In the genomic region with DNA sequence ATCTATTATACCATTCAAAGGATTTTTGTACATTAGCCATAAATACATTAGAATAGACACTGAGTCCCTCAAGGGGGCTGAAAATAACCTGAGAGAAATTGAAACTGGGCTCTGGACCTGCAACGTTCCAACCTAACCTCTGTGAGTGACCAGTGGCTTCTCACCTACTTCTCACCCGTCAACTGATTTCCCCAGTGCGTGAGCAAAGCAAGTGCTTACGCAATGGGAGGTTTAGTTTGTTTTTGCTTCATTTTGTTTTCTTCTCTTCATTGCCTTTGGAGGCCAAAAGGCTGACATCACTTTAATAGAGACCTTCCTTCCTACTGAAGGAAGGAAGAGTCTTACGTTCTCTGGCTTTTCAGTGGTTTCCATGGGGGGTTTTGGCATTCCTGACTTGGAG, we compare ENCODE assay signal across 7 mouse cellular contexts.
"Had no signal": no experiment of that assay in that cellular context is flagged by ENCODE, and none has a peak within 500 bp of the region (broad histone marks: within the 10 kb centered on the region; RNA-seq: fewer than 3 reads in every experiment).

No protein-coding gene starts in this region.

- H3K4me2 ChIP-seq: kidney, embryonic 15.5 days; midbrain, embryonic 11.5 days; stomach, embryonic 15.5 days had no signal

- H3K27me3 ChIP-seq: kidney, embryonic 15.5 days; stomach, embryonic 15.5 days had no signal

- H3K4me1 ChIP-seq: kidney, embryonic 15.5 days; stomach, embryonic 15.5 days had no signal

- H3K36me3 ChIP-seq: stomach, embryonic 15.5 days had no signal

- DNase-seq: right cerebral cortex, postnatal 25 days; spleen, adult 18-20 months had no signal

- H3K27ac ChIP-seq: kidney, embryonic 15.5 days; left cerebral cortex, adult 2 months; liver, embryonic 14.5 days; stomach, embryonic 15.5 days had no signal

- H3K9ac ChIP-seq: kidney, embryonic 15.5 days; liver, embryonic 14.5 days; stomach, embryonic 15.5 days had no signal

- H3K9me3 ChIP-seq: kidney, embryonic 15.5 days; stomach, embryonic 15.5 days had no signal

- H3K4me3 ChIP-seq: kidney, embryonic 15.5 days; left cerebral cortex, adult 2 months; stomach, embryonic 15.5 days had no signal
